Mouse (Mus musculus) limb, embryonic 11.5 days (tissue): ENCODE measurements around the gene Ccdc187. TPM values are rescaled to one million over a fixed set of nuclear protein-coding genes. Genes with fewer than 3 reads are reported as not detected.

Experiments used
- polyA plus RNA-seq: library from polyadenylated mRNA; unstranded; fragments of >200 nt; fragmentation: Nextera tagmentation; extraction: Ambion mirVana; gene quantifications from 2 replicates; pipeline ENCODE4 v1.2.1, GENCODE M21; 2014

Gene Ccdc187
- polyA plus RNA-seq, 1 experiment from 2014 or later = not detected

Other genes with a start within 250 kb of the Ccdc187 start
- 2.8 and 4.0 TPM in 2 replicates for gene Nacc2, start 171.3 kb downstream of the Ccdc187 start, polyA plus RNA-seq
- 0.09 TPM in 1 of 2 replicates, not detected in the other for gene Lhx3, start 86.3 kb downstream of the Ccdc187 start, polyA plus RNA-seq
- gene Qsox2, start 57.0 kb downstream of the Ccdc187 start, polyA plus RNA-seq = 12.0 and 13.9 TPM in 2 replicates
- gene Gpsm1, start 21.0 kb upstream of the Ccdc187 start, polyA plus RNA-seq = 37.4 and 47.1 TPM in 2 replicates
- gene Dnlz, start 57.6 kb upstream of the Ccdc187 start, polyA plus RNA-seq = 31.0 and 31.6 TPM in 2 replicates
- 1.0 and 1.1 TPM in 2 replicates for gene Card9, start 66.4 kb upstream of the Ccdc187 start, polyA plus RNA-seq
- gene Snapc4, start 86.1 kb upstream of the Ccdc187 start, polyA plus RNA-seq = 25.3 and 31.2 TPM in 2 replicates
- 128 and 132 TPM in 2 replicates for gene Entr1, start 94.8 kb upstream of the Ccdc187 start, polyA plus RNA-seq
- gene Pmpca, start 94.8 kb upstream of the Ccdc187 start, polyA plus RNA-seq = 99.8 and 111 TPM in 2 replicates
- gene Inpp5e, start 114.6 kb upstream of the Ccdc187 start, polyA plus RNA-seq = 24.4 and 28.5 TPM in 2 replicates
- gene Sec16a, start 150.7 kb upstream of the Ccdc187 start, polyA plus RNA-seq = 36.3 and 40.9 TPM in 2 replicates
- 14.5 and 15.0 TPM in 2 replicates for gene Notch1, start 222.1 kb upstream of the Ccdc187 start, polyA plus RNA-seq